Mouse (Mus musculus): ENCODE measurements around the gene Rps6ka5. TPM values are rescaled to one million over a fixed set of nuclear protein-coding genes. Genes with fewer than 3 reads are reported as not detected.

Gene Rps6ka5
- polyA plus RNA-seq, 1 experiment from 2014 or later: 4.9 TPM

DNA sequence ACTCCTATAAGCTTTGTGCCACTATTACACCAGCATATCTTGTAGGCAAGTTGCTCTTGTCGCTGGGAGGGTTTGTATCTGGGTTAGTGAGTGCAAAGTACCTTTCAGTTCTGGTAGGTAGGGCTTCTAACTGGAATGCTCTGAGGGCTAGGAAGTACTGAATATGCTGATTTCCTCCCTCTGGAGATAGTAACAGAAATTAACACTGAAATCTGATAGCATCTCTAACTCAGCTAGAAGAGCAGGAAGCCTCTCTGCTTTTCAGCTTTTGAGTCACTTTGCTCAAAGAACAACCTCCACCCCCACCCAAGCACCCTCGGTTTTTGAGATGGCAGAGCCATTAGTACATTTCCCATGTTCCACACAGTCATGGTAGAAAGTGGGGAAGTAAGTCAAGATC, 15.7 kb upstream of the Rps6ka5 start:
- no peaks in the 10 kb centered on the region for H3K27me3 ChIP-seq (ENCODE audit: insufficient read depth, poor library complexity, severe bottlenecking)
- no peaks in the 10 kb centered on the region for H3K4me1 ChIP-seq
- no peaks in the 10 kb centered on the region for H3K36me3 ChIP-seq
- 58% methylated on average over 2 of the region's 2 CpGs for WGBS
- H3K27ac ChIP-seq: no peak overlapping the region
- no peaks in the 10 kb centered on the region for H3K9me3 ChIP-seq
- DNase-seq (ENCODE audit: low spot score): no peak
- no peak overlapping the region for H3K4me3 ChIP-seq

DNA sequence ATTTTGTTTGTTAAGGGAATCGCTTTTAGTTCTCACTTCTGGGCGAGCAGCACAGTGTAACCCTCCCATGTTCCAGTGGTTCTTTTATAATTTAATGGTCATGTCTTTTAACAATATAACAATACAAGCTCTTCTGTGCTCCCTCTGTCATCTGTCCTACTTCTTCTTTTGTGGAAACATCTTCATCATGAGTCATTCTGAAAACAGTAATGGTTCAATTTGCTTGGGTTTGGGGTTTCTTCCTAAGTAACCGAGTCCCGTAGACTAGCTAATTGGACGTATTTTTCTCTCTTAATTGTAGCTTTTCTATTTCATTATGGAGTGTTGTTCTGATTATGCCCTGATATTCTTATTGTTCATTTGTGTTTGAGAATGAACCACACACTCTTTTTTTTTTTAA, 13.5 kb upstream of the Rps6ka5 start:
- H3K4me3 ChIP-seq: no peak overlapping the region
- DNase-seq (ENCODE audit: low spot score): no peak
- H3K36me3 ChIP-seq: no peaks in the 10 kb centered on the region
- 88% methylated on average over 5 of the region's 5 CpGs for WGBS
- no peaks in the 10 kb centered on the region for H3K9me3 ChIP-seq
- no peak overlapping the region for H3K27ac ChIP-seq
- H3K4me1 ChIP-seq: no peaks in the 10 kb centered on the region
- no peaks in the 10 kb centered on the region for H3K27me3 ChIP-seq (ENCODE audit: insufficient read depth, poor library complexity, severe bottlenecking)

DNA sequence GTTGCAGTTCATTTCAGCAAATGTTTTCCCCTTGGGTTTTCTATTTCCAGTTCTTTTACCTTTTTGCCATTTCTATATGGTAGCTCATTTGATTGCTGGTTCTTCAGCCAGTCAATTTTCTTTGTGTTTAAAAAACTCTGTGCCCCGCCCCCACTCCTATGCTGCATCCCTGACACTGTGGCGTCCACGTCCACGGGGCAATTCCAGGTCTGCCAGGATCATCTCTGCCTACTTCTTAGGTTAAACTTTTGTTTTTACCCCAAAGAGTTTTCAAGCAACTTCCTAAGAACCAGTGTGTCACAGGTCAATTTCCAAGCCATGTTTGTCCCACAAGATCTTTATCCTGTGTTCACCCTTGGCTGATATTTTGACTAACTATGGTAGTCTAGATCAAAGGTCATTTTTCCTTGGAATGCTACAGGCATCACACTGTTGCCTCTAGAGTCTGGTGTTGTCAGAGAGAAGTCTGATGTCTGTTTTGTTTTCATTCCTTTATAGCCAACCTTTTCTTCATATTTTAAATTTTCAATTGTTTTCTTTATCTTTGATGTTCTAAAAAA, 12.3 kb upstream of the Rps6ka5 start:
- H3K27me3 ChIP-seq (ENCODE audit: insufficient read depth, poor library complexity, severe bottlenecking): no peaks in the 10 kb centered on the region
- no peak for DNase-seq (ENCODE audit: low spot score)
- no peaks in the 10 kb centered on the region for H3K36me3 ChIP-seq
- H3K27ac ChIP-seq: no peak overlapping the region
- WGBS: 72% methylated on average over 4 of the region's 4 CpGs
- H3K4me3 ChIP-seq: no peak overlapping the region
- H3K9me3 ChIP-seq: no peaks in the 10 kb centered on the region
- H3K4me1 ChIP-seq: no peaks in the 10 kb centered on the region

DNA sequence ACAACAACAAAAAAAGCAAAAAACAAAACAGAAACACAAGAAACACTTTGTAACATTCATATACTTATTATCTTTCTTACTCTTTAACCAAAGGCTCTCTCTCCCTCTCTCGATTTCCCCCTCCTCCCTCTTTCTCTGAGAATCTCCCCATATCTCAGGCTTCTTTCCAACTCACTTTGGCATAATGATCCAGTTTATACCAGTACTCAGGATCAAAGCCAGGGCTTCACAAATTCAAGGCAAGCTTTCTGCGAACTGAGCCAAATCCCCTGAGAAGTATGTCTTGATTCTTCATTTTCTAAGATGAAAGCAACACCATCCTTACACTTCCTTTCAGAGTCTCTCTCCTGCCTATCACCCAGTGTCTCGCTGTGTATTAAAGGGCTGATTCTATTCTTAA, 11.7 kb upstream of the Rps6ka5 start:
- WGBS: 66% methylated on average over 3 of the region's 3 CpGs
- Histone ChIP-seq H3K27ac (no peak overlapping the region), H3K27me3 (ENCODE audit: insufficient read depth, poor library complexity, severe bottlenecking) (no peaks in the 10 kb centered on the region), H3K4me1 (no peaks in the 10 kb centered on the region), H3K4me3 (no peak overlapping the region), H3K36me3 (no peaks in the 10 kb centered on the region), H3K9me3 (no peaks in the 10 kb centered on the region)
- DNase-seq (ENCODE audit: low spot score): no peak

GRCm38 (mm10) chr12:100735581-100735980, 8.8 kb upstream of the Rps6ka5 start:
- H3K27me3 ChIP-seq (ENCODE audit: insufficient read depth, poor library complexity, severe bottlenecking): no peaks in the 10 kb centered on the region
- no peak for DNase-seq (ENCODE audit: low spot score)
- no peaks in the 10 kb centered on the region for H3K36me3 ChIP-seq
- H3K27ac ChIP-seq: no peak overlapping the region
- H3K4me1 ChIP-seq: no peaks in the 10 kb centered on the region
- no peak overlapping the region for H3K4me3 ChIP-seq
- H3K9me3 ChIP-seq: no peaks in the 10 kb centered on the region
- WGBS: 75% methylated on average over 2 of the region's 2 CpGs

DNA sequence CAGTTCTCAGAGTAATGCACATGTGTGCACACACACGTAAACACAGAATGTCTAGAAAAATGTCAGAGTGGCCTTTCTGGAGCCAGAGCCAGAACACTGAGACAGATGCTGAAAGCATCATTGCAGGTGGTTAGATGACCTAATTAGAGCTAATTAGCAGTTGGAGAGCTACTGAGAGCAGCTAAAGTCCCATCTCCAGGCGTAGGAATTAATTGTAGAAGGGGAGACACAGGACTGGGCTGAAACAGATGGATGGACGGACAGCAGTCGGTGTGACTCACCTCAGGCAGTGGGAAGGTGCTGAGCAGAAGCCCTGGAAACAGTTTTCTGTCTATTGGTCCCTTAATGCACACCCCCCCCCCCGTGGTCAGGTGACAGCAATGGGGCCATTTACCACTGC, 8.4 kb upstream of the Rps6ka5 start:
- 71% methylated on average over 5 of the region's 5 CpGs for WGBS
- no peaks in the 10 kb centered on the region for H3K36me3 ChIP-seq
- no peaks in the 10 kb centered on the region for H3K9me3 ChIP-seq
- no peaks in the 10 kb centered on the region for H3K4me1 ChIP-seq
- H3K27me3 ChIP-seq (ENCODE audit: insufficient read depth, poor library complexity, severe bottlenecking): no peaks in the 10 kb centered on the region
- H3K4me3 ChIP-seq: no peak overlapping the region
- DNase-seq (ENCODE audit: low spot score): no peak
- no peak overlapping the region for H3K27ac ChIP-seq

GRCm38 (mm10) chr12:100728646-100729485, 2.1 kb upstream of the Rps6ka5 start:
- WGBS: 69% methylated on average over 14 of the region's 14 CpGs

DNA sequence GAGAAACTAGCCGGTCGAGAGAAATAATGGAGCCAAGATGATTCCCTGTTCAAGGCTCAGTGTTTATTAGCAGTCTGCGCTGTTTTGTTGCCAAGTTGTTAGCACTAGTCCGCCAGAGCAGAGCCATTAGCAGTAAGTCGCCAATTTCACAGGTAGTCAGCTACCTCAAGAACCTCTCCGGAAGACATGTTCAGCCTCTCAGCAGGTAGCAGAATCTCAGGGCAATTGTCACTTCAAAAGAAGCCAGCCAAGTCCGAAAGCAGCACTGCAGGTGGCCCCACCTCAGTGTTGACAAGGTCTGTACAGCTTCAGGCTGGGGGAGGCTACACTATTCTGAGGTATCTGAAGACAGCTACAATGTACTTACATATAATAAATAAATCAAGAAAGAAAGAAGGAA, 1.1 kb upstream of the Rps6ka5 start:
- Histone ChIP-seq H3K4me1 (0 out of 2 replicates have a peak, but pooled peaks cover 3% of the 10 kb centered on the region), H3K36me3 (no peaks in the 10 kb centered on the region), H3K27ac (no peak overlapping the region), H3K9me3 (no peaks in the 10 kb centered on the region), H3K4me3 (no peak overlapping the region), H3K27me3 (ENCODE audit: insufficient read depth, poor library complexity, severe bottlenecking) (no peaks in the 10 kb centered on the region)
- no peak for DNase-seq (ENCODE audit: low spot score)
- whole genome bisulfite sequencing: 36% methylated on average over 7 of the region's 7 CpGs

More at GRCm38 (mm10) chr12:100728646-100729485, 2.1 kb upstream of the Rps6ka5 start:
- H3K9me3 ChIP-seq: no peaks in the 10 kb centered on the region
- no peaks in the 10 kb centered on the region for H3K27me3 ChIP-seq (ENCODE audit: insufficient read depth, poor library complexity, severe bottlenecking)
- no peak overlapping the region for H3K4me3 ChIP-seq
- H3K36me3 ChIP-seq: no peaks in the 10 kb centered on the region
- H3K4me1 ChIP-seq: no peaks in the 10 kb centered on the region
- no peak for DNase-seq (ENCODE audit: low spot score)
- no peak overlapping the region for H3K27ac ChIP-seq

DNA sequence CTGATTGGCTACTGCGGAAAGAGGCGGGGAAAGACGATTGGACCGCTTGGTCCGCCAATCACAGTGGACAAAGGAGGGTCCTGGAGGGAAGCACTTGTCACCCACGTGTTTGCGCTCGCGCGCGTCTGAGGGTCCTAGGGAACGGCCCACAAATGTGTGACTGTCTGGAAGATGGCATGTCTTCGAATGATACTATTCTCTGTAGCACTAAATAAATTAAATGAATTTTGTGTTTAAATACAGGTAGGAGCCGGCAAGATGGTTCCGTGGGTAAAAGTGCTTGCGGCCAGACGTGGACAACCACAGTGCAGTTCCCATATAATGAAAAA, 1.4 kb downstream of the Rps6ka5 start:
- H3K27ac ChIP-seq: peak overlapping the region; percentile 90
- peak overlapping the region; percentile 75 for H3K4me3 ChIP-seq
- 0 out of 2 replicates have a peak, but pooled peaks cover 3% of the 10 kb centered on the region for H3K4me1 ChIP-seq
- H3K36me3 ChIP-seq: no peaks in the 10 kb centered on the region
- DNase-seq (ENCODE audit: low spot score): no peak
- H3K9me3 ChIP-seq: no peaks in the 10 kb centered on the region
- H3K27me3 ChIP-seq (ENCODE audit: insufficient read depth, poor library complexity, severe bottlenecking): no peaks in the 10 kb centered on the region
- 5% methylated on average over 17 of the region's 17 CpGs for WGBS

DNA sequence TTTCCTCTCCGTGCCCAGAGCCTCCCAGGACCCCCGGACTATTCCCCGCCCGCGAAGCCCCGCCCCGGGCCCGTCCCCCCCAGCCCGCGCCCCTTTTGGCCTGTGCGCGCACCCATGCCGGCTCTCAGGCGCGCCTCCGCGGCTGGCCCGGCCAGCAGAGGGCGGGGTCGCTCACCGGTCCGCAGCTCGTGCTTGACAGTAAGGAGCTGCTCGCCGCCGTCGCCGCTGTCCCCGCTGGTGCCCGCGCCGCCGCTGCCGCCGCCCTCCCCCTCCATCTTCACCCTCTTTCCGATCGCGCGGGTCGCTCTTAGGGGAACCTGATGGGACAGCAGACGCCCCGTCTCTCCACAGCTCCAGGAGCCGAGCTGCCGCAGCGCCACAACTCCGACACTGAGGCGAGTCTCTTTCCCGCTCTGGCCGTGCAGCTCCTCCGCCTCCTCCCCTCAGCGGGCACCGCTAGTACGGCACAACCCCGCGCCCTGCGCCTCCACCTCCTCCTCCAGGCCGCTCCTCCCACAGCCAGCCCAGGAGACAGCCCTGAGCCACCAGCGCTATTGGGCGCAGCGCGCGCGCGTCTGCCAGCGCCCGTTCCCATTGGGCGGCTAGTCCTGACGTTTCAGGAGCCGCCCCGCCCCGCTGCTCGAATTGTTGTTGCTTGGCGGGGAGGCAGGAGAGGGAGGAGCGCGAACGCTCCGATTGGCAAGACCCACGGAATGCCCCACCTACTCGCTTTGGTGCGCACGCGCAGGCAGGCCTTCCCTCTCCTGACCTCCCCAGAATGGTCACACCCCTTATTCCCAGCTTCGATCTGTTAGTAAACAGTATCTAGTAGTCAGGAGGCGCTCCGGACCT, 2.0 kb downstream of the Rps6ka5 start:
- under 1% methylated on average over 74 of the region's 85 CpGs for WGBS
- H3K36me3 ChIP-seq: no peaks in the 10 kb centered on the region
- peak overlapping the region; percentile 90 for H3K27ac ChIP-seq
- H3K4me1 ChIP-seq: 0 out of 2 replicates have a peak, but pooled peaks cover 3% of the 10 kb centered on the region
- no peaks in the 10 kb centered on the region for H3K9me3 ChIP-seq
- DNase-seq (ENCODE audit: low spot score): peak; percentile 100
- H3K4me3 ChIP-seq: peak overlapping the region; percentile 75
- H3K27me3 ChIP-seq (ENCODE audit: insufficient read depth, poor library complexity, severe bottlenecking): no peaks in the 10 kb centered on the region

- Histone ChIP-seq H3K4me1 (0 out of 2 replicates have a peak, but pooled peaks cover 3% of the 10 kb centered on the region), H3K9me3 (no peaks in the 10 kb centered on the region), H3K27me3 (ENCODE audit: insufficient read depth, poor library complexity, severe bottlenecking) (no peaks in the 10 kb centered on the region), H3K4me3 (peak overlapping the region; percentile 75), H3K27ac (peak overlapping the region; percentile 90), H3K36me3 (no peaks in the 10 kb centered on the region)
- 3% methylated on average over 8 of the region's 8 CpGs for WGBS
- peak; percentile 83 for DNase-seq (ENCODE audit: low spot score)
Observed at GRCm38 (mm10) chr12:100724182-100724581, 2.6 kb downstream of the Rps6ka5 start.

DNA sequence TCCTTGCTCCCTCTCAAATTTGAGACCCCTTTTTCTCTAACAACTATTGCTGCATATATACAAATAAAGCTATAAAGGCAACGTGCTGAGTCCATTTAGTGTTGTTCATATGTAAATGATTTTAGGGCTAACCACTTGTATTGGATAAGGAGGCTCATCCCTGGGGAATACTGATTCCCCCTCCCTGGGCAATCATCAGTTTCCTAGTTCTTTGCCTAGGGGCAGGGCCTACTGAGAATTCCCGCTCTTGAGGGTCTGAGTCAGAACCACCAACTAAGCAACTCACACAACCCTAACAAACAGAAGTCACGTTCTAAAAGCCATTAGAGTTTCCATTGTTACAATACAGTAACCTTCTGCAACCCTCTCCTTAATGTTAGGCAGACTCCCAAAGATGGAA, 6.0 kb downstream of the Rps6ka5 start:
- H3K4me1 ChIP-seq: 0 out of 2 replicates have a peak, but pooled peaks cover 3% of the 10 kb centered on the region
- DNase-seq (ENCODE audit: low spot score): no peak

GRCm38 (mm10) chr12:100717446-100717845, 9.3 kb downstream of the Rps6ka5 start:
- no peak for DNase-seq (ENCODE audit: low spot score)
- no peaks in the 10 kb centered on the region for H3K4me1 ChIP-seq
- H3K27me3 ChIP-seq (ENCODE audit: insufficient read depth, poor library complexity, severe bottlenecking): no peaks in the 10 kb centered on the region
- H3K9me3 ChIP-seq: no peaks in the 10 kb centered on the region
- no peak overlapping the region for H3K4me3 ChIP-seq
- H3K36me3 ChIP-seq: no peaks in the 10 kb centered on the region
- H3K27ac ChIP-seq: no peak overlapping the region

More for the DNA sequence above, 6.0 kb downstream of the Rps6ka5 start:
- Histone ChIP-seq H3K4me3 (no peak overlapping the region), H3K9me3 (no peaks in the 10 kb centered on the region), H3K27ac (no peak overlapping the region), H3K27me3 (ENCODE audit: insufficient read depth, poor library complexity, severe bottlenecking) (no peaks in the 10 kb centered on the region), H3K36me3 (no peaks in the 10 kb centered on the region)
- 57% methylated on average over 3 of the region's 3 CpGs for WGBS

All from heart, embryonic 10.5 days (tissue).